Mouse (Mus musculus) ovary, adult 18-20 months (tissue): ENCODE data around the gene Map4k2.

Experiments
- DNase-seq: peaks from one replicate; pipeline ENCODE4 v3.0.0; 2022; ENCODE audit warnings: low spot score, mixed read lengths

Gene Map4k2

DNA sequence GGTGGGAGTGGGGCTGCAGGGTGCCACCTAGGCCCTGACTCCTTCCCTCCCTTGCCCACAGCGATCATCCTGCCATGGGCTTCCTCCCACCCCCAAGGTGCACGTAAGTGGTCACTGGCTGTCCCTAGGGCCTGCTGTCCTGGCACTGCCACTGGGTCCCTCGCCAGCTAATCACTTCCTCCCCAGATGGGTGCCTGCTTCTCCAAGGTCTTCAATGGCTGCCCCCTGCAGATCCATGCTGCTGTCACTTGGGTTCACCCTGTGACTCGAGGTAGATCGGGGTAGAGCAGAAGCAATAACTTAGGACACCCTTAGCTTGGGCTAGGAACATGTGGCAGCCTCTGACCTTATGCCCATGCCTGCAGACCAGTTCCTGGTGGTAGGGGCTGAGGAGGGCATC, 5.1 kb downstream of the Map4k2 start:
- DNase-seq = no peak

DNA sequence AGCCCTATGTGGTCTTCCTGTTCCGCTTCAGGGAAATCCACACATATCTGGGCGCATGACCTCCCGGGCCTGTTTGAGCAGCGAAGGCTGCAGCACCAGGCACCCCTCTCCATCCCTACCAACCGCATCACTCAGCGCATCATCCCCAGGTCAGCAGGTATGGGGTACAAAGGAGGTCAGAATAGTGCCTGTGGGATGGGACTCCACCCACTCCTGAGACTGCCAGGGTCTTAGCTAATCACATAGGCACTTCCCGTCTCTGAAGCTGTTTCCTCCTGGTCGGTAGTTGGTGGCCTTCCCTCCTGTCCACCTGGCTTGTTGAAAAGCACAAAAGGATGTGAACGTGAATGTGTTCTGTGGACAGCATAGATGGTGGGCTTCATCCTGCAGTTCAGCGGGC, 5.7 kb downstream of the Map4k2 start:
- DNase-seq = no peak

DNA sequence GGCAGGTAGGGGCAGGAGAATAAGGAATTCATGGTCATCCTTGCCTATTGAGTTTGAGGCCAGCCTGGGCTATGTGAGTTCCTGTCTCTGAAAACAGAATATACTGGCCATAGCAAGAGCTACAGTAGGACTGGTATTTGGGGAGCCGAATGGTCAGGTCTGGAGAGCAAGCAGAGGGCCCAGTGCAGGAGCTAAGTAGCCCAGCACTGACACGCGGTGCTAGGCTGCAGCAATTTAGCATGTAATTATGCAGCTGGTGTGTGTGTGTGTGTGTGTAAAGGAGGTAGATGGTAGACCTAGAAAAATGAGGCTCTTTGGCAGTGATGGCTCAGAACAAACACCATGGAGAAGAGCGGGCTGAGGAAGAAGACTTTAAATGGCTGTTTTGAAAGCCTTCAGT, 6.7 kb downstream of the Map4k2 start:
- no peak for DNase-seq

DNA sequence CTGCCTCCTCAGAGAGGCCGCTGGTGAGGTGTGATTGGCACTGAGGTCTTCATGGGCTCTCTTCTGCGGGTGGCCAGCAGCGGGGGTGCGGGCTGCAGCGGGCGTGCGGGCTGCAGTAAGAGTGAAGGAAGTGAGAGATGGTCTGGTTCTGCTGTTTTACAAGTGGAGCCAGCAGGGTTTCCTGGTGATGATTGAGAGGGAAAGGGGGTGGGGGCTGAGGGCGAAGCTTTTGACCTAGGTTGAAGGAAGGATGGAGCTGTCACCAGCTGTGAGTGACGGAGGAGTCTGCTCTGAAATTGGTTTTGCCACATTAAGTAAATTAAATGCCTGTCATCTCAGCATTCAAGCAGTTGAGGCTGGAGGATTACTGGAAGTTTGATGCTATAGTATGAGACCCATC, 7.8 kb downstream of the Map4k2 start:
- DNase-seq = no peak

DNA sequence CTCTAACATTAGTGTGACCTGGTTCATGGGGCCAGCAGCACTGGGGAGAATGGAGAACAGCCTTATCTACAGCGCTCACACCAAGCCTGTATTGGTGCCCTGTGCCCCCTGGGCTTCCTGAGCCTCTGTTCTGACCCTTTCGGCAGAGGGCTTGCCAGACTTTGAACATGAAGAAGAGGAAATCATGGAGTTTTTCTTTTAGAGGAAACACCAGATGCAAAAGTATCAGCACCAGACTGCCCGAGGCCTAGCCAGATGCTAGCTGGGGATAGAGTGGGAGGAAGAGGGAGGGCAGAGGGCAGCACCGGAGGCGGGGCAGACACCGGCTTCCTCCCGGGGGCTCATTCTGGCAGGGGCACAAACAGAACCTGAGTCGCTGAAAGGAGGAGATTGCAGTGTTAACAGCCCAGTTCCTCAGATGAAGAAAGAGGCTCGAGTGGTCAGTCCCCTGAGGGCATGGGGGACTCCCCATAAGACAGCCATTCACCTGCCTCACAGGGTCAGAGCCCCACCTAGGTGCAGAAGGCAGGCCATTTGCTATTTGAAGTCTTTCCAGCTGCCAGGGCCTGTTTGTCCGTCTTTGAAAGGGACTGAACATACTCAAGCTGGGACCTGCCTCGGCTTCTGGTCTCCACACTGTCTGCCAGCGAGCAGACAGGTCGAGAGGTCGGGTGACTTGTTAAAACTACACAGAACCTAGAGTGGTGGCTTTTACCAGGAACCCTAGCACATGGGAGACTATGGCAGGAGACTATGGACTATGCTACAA, 8.5 kb downstream of the Map4k2 start:
- DNase-seq = no peak

DNA sequence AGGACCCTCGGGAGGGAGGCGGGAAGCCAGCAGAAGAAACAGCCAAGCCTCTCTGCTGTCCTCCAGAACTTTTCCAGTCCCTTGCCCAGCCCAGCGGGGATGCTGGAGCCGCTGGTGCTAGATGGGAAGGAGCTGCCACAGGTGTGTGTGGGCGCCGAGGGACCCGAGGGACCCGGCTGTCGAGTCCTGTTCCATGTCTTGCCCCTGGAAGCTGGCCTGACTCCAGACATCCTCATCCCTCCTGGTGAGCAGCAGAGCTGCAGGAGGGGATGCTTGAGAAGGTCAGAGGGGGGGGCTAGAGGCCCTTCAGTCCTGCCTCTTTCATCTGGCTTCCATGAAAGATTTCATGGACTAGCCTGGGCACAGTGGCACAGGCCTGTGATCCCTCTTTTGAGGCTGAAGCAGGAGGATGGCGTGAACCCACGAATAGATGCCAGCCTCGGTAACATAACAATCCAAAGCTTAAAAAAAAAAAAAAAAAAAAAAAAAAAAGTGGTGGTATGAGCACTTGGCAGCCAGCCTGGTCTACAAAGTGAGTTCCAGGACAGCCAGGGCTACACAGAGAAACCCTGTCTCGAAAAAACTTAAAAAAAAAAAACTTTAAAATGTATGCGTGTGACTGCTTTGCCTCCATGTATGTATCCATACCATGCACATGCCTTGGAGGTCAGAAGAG, 10.6 kb downstream of the Map4k2 start:
- DNase-seq = no peak

DNA sequence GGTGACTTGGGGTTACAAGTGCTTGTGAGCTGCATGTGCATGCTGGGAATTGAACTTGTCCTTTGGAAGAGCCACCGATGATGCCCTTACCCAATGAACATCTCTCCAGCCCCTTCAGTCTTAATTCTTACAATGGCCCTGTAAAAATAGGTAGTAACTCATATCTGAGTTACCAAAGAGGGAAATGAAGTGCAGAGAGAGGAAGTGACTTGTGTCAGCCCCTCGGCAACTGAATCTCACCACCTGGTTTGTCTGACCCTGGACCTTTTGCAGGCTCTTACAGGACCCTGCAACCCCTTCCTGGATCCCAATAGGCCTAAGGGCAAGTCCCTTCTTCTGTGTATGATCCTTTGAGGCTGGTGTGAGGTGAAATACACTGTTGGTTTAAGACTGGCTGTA, 11.2 kb downstream of the Map4k2 start:
- no peak for DNase-seq

DNA sequence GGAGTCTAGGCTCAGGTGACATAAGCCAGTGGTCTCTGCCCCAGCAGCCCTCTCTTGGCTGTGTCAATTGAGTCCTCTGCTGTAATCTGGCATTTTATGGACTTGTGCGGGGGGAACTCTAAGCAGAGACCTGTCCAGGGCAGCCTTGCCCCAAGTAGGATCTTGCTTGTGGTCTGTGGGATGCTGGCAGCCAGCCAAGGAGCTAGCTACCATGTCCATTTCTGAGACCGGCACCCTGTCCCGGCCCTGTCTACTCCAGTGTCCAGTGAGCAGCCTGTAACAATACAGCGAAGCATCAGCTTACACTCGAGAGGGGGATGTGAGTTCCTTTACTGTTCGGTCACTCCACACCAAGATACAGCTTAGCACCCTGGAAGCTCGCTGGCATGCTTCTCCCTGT, 13.1 kb downstream of the Map4k2 start:
- DNase-seq = no peak

DNA sequence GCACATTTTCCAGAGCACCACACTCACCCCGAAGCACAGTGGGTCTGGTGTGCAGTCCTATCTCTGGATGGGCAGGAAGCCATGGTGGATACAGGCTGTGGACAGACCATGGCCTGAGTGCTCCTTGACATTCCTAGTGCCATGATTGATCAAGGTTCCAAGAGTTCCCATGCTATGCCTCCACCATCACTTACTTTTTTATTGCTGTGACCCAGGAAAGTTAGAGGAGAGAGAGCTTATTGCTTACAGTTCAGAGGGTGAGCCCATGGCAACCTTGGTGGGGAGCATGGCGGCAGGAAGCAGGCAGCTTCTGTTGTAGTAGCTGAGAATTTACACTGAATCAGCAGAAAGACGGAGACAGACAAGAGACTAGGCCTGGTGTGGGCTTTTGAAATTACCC, 20.4 kb downstream of the Map4k2 start:
- no peak for DNase-seq

DNA sequence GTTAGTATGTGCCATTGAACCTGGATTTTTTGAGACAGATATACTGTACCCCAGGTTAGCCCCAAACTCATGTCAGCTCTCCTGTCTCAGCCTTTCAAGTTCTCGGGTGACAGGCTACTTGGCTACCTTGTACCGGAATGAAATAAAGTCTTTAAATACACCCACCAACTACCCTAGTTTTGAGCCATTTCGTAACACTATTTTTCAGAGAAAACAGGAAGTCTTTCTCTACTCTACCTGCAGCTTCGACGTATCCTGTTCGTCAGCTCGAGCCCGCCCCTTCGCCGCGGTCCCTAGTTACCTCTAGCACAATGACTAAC, 22.1 kb downstream of the Map4k2 start:
- no peak for DNase-seq

DNA sequence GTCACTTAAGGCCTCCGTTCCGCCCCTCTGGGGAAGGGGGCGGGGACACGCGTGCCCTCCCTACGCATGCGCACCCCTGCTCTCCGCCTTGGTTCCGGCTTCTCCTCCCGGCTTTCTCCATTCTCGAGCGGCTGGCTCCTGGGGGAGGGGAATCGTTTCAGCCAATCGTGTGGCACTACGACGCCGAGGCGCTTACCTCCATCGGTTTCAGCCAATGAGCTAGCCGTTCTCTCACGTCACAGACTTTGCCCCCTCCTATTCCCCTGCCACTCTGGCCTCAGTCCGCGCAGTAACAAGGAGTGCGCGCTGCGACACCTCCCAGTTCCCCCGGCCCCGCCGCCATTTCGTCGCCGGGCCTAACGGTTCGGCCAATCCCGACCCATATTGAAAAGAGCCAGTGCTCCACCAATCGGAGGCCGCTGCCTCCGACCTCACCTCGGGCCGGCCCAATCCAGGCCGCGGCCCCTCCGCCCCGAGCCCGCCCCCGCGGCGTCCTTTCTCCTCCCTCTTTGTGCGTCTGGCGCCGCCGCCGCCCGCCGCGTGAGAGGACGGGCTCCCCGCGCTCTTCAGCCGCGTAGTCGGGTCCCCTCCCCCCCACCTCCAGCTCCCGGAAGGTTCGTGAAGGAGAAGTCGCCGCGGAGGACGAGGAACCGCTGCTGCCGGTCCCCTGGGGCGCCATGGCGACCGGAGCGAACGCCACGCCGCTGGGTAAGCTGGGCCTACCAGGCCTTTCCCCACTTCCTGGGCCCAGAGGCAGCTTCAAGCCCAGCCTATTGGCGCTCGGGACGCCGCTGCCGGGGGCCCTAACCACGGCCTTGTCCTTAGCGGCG, 22.7 kb downstream of the Map4k2 start, which contains the start of gene Sf1:
Sf1 (plus strand) TSS at position 280 of the 830 bp plus-strand sequence.
- DNase-seq = peak; percentile 100

DNA sequence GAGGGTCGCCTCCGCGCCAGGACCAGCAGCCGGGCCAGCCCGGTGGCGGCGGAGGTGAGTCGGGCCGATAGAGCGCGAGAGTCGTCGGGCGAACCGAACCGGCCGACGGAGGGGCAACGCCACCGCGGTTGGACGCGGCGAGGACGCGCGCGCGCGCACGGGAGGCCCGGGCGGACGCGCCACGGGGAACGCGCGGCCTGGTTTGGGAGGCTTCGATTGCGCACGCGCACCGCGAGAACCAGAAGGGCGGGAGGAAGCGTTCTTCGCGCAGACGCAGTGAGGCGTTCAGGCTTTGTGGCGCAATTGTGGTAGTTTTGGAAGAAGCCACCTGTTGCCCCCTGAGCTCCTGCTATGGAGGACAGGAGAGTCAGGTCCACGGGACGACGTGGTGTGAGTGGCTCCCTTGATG, 23.4 kb downstream of the Map4k2 start:
- DNase-seq = peak; percentile 82

DNA sequence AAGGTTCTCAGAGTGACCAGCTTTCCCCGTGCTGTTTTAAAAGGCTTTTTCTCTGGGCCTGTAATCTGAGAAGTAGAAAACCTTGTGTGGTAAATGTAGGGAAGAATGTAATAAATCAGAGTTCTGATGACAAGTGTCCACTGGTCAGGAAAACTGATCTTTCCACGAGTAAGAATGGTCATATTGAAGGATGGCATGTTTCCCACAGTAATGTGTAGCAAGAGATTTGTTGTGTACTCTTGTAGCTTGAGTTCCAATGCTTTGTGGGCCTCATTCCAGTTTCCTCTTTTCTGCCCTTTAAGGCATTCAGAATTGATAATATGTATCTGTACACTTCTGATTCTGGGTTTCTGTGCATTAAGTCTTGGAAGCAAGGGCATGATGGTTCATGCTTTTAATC, 23.9 kb downstream of the Map4k2 start:
- DNase-seq = no peak

DNA sequence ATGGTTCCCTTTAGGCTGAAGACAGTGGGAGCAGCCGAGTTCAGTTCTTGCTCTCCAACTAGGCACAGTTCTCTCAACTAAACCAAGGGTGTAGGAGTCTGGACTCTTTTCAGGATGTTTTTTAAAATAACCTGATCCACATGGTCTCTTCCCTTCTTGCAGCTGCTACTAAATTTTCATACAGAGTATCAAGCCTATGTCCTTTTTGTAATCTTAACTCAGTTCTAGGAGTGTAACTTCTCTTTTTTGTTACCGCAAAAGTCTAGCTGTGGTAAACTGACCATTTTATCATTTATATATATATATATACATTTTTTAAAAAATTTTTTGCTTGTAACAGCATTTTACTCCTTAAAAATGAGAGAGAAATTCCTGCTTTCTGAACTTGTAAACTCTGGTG, 29.2 kb downstream of the Map4k2 start:
- DNase-seq = no peak

DNA sequence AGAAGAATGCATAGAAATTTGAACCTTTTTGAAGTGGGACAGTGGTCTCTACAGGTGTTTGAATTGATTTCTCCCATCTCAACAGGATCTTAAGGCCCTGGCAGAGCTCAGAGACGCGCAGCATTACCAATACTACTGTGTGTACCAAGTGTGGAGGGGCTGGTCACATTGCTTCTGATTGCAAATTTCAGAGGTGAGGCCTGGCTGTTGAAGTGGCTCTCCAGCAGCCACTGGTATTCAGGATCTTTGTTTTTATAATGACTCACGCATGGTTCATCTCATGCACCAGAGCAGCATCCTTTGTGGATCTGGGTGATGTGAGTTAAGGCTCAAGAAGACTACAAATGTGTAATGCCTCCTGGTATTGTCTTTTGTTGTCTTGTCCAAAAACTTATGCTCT, 31.5 kb downstream of the Map4k2 start:
- DNase-seq = no peak

DNA sequence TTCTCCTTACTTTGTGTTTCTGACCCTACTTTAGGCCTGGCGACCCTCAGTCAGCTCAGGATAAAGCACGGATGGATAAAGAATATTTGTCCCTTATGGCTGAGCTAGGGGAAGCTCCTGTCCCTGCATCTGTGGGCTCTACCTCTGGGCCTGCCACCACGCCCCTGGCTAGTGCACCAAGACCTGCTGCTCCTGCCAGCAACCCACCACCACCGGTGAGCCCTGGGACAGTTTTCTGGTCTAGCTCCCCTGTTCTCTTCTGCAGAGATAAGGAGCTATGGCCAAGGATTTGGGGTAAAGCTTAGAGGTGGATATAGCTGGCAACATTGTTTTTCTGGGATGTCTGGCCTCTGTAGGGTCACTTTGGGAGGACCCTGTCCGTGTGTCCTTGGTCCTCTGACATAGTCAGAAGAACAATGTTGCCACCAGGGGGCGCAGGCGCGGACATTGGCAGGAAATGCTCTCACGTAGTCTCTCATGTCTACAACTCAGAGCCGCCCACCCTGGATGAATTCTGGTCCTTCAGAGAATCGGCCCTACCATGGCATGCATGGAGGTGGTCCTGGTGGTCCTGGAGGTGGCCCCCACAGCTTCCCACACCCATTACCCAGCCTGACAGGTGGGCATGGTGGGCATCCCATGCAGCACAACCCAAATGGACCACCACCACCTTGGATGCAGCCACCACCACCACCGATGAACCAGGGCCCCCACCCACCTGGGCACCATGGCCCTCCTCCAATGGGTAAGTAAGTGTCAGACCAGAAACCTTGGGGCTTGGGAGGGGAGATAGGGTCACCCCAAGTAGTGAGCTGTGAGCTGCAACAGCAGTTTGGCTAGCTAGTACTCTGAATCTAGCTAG, 32.8 kb downstream of the Map4k2 start:
- DNase-seq = no peak

DNA sequence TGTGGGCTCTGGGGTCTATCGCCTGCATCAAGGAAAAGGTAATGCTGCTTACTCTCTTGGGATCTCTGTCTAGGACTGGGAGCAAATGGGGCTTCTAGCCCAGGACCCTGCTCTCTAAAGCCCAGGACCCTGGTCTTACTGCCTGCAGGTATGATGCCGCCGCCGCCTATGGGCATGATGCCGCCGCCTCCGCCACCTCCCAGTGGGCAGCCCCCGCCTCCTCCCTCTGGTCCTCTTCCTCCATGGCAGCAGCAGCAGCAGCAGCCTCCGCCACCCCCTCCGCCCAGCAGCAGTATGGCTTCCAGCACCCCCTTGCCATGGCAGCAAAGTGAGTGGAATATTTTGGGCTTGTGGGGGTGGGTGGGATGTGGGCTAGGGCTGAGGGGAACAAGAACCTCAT, 33.6 kb downstream of the Map4k2 start:
- no peak for DNase-seq

DNA sequence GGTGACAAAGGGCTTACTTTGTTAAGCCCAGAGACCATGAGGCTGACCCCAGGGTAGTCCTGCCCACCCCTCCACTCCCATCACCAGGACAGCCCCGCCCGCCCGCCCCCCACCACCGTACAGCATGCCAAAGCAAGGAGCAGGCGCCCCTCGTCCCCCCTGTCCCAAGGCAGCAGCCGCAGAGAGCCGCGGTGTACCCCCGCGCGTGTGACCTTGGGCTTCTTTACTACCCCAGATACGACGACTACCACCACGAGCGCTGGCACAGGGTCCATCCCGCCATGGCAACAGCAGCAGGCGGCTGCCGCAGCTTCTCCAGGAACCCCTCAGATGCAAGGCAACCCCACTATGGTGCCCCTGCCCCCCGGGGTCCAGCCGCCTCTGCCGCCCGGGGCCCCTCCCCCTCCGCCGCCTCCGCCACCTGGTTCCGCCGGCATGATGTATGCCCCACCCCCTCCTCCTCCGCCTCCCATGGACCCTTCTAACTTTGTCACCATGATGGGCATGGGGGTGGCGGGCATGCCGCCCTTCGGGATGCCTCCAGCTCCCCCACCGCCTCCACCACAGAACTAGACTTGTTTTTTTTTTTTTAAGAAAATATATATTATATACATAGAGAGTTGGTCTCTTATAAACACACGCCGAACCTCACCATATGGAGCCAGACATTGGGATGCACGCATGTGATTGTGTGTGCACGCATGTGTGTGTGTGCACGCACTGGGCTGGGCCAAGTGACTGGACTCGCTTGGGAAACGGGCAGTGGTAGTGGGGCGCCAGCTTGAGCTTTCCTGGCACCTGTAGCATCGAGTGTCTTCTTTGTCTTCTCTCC, 34.7 kb downstream of the Map4k2 start:
- DNase-seq = no peak

DNA sequence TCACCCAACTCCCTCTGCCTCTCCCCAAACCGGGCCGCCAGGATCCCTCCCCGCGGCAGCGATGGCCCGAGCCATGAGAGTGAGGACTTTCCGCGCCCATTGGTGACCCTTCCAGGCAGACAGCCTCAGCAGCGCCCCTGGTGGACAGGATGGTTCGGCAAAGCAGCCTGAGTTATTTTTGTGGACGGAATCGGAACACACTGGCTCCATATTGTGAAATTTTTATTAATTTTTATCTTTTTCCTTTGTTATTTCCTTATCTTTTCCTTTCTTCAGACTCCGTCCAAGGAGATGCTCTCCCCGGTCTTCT, 35.3 kb downstream of the Map4k2 start:
- no peak for DNase-seq

DNA sequence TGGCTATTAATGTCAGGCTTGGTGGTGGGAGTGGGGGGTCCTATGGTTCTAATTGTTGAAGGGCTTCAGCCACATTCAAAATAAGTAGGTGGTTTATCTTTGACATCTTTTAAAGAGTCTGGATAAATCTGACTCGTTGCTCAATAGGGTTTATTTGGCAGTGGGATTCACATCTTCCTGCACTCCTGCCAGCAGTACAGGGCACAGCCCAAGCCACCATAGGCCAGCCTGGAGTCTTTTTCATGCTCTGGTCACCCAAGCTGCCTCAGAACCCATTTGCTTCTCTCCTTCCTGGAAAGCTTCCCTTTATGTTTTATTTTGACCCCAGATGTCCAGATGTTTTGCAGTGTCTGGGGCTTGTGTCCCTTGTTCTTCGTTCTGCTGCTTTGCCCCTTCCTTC, 35.7 kb downstream of the Map4k2 start:
- no peak for DNase-seq

DNA sequence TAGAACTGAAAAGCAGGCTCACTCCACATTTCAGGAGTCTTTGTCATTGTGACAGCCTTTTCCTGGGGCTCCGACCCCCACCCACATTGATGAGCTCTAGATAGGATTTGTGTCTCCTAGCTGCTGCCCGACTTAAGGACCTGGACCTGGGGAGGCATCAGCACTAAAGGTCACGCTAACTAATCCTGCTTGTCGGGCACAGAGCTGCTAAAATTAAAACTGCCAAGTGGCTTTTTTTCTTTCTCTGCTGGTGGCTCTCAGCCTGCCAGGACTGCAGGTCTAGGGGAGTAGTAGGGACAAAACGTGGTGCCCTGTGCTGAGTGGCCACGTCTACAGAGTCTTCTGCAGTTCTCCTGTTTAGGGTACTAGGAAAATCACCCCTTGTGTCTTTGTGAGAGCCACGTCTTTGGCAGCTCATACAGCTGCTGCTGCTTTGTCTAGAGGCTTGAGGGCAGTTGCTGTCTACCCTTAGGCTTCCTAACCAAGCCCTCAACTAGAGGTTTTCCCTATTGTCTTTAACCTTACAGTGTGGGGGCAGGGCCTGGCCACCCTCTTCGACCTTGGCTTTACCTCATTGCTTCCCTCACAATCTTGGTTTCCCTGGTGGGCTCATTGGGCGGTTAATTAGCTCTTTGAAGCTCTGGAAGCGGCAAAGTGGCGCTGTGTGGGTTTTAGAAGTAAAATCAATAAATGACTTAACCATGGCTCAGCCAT, 36.5 kb downstream of the Map4k2 start:
- DNase-seq = no peak
